Comparison of ENCODE assay signal across 8 mouse cellular contexts in genomic region chr5:137339290-137339979, GRCm38 (mm10). TPM values are rescaled to one million over a fixed set of nuclear protein-coding genes. Genes with fewer than 3 reads are reported as not detected.
DNase-seq lines count a peak whose midpoint lies in the region; ATAC-seq and TF ChIP-seq lines count a peak whose summit lies in the region.

No protein-coding gene starts in this region.

- peak overlapping the region; percentile 60 for H3K4me2 ChIP-seq in intestine, embryonic 15.5 days (replicated peaks)
- H3K4me2 ChIP-seq in liver, embryonic 14.5 days (ENCODE audit: low read depth) = peak overlapping the region; percentile 83
- peak overlapping the region; percentile 78 for H3K4me2 ChIP-seq in neural tube, embryonic 12.5 days (replicated peaks)

- no peaks in the 10 kb centered on the region for H3K27me3 ChIP-seq in intestine, embryonic 15.5 days (replicated peaks)
- no peaks in the 10 kb centered on the region for H3K27me3 ChIP-seq in liver, embryonic 14.5 days (ENCODE audit: control insufficient read depth, insufficient read depth, low read length)
- H3K27me3 ChIP-seq in neural tube, embryonic 12.5 days (replicated peaks) = no peaks in the 10 kb centered on the region

- peak overlapping the region; percentile 83 for H3K27ac ChIP-seq in intestine, embryonic 15.5 days
- no peak overlapping the region for H3K27ac ChIP-seq in liver, embryonic 14.5 days
- H3K27ac ChIP-seq in neural tube, embryonic 12.5 days = 0 out of 2 replicates have a peak overlapping the region, but pooled peaks have one; percentile 3

- no peaks in the 10 kb centered on the region for H3K9me3 ChIP-seq in intestine, embryonic 15.5 days
- no peaks in the 10 kb centered on the region for H3K9me3 ChIP-seq in liver, embryonic 14.5 days (ENCODE audit: control insufficient read depth, low read length)
- 0 out of 2 replicates have a peak, but pooled peaks cover 3% of the 10 kb centered on the region for H3K9me3 ChIP-seq in neural tube, embryonic 12.5 days

- TF ChIP-seq CTCF in liver, embryonic 14.5 days (IDR thresholded peaks at IDR 0.05; ENCODE audit: low read depth) = no peak

- WGBS in intestine, embryonic 15.5 days = 17% methylated on average over 20 of the region's 22 CpGs
- 20% methylated on average over 22 of the region's 22 CpGs for WGBS in liver, embryonic 14.5 days (ENCODE audit: insufficient replicate concordance)
- 9% methylated on average over 22 of the region's 22 CpGs for WGBS in neural tube, embryonic 12.5 days

- H3K4me1 ChIP-seq in intestine, embryonic 15.5 days (replicated peaks) = peaks cover 24% of the 10 kb centered on the region
- H3K4me1 ChIP-seq in liver, embryonic 14.5 days (replicated peaks; ENCODE audit: control insufficient read depth in 2 of 2, insufficient read depth in 2 of 2, low read length in 1 of 2) = peaks cover 2 to 20% of the 10 kb centered on the region in 2 experiments; a peak in 2 of 4 replicates
- H3K4me1 ChIP-seq in neural tube, embryonic 12.5 days = peaks cover 17% of the 10 kb centered on the region

- TF ChIP-seq EP300 in liver, embryonic 14.5 days (IDR thresholded peaks at IDR 0.05; ENCODE audit: low read depth) = no peak

- peak overlapping the region; percentile 36 for H3K4me3 ChIP-seq in intestine, embryonic 15.5 days (replicated peaks)
- peak overlapping the region in 1 of 2 experiments; percentile 56; a peak in 1 of 4 replicates for H3K4me3 ChIP-seq in liver, embryonic 14.5 days (ENCODE audit: insufficient read depth in 1 of 2, low read depth in 2 of 2, low read length in 2 of 2)
- H3K4me3 ChIP-seq in neural tube, embryonic 12.5 days = peak overlapping the region; percentile 32

- peak; percentile 47; the same call in 1 of the 2 replicates for ATAC-seq in granulocyte monocyte progenitor cell, adult 5-6 weeks (replicated peaks; ENCODE audit: poor library complexity, severe bottlenecking)
- peak; percentile 40 for ATAC-seq in intestine, embryonic 15.5 days
- no peak; the same call in 1 of the 2 replicates for ATAC-seq in liver, embryonic 14.5 days (ENCODE audit: insufficient read depth)
- ATAC-seq in neural tube, embryonic 12.5 days (ENCODE audit: low FRiP score, low read depth) = peak; percentile 38; the same call in 1 of the 2 replicates

- DNase-seq in spleen, postnatal 36 days (ENCODE audit: low spot score in 2 of 2) = peak; percentile 38 to 43
- DNase-seq in spleen, adult 12 weeks (ENCODE audit: low spot score) = no peak
- peak; percentile 41 to 44 for DNase-seq in cerebellum, postnatal 36 days
- DNase-seq in liver, embryonic 14.5 days (ENCODE audit: low read depth in 3 of 3, low spot score in 3 of 3) = no peak
- no peak for DNase-seq in c-Kit-positive CD71-positive TER-119-positive erythroid progenitor cells, embryonic 14.5 days (ENCODE audit: low spot score)

- H3K9ac ChIP-seq in intestine, embryonic 15.5 days = peak overlapping the region; percentile 52
- no peak overlapping the region for H3K9ac ChIP-seq in liver, embryonic 14.5 days (replicated peaks)
- H3K9ac ChIP-seq in neural tube, embryonic 12.5 days = peak overlapping the region; percentile 56

- no peaks in the 10 kb centered on the region for H3K36me3 ChIP-seq in intestine, embryonic 15.5 days
- no peaks in the 10 kb centered on the region for H3K36me3 ChIP-seq in liver, embryonic 14.5 days (replicated peaks; ENCODE audit: control insufficient read depth, insufficient read depth, low read depth)
- H3K36me3 ChIP-seq in neural tube, embryonic 12.5 days = no peaks in the 10 kb centered on the region

RNA-seq across cellular contexts. Expression of gene Slc12a9, which starts 6.0 kb away (rescaled TPM):
- 16.3 and 26.3 TPM in 2 replicates for total RNA-seq in granulocyte monocyte progenitor cell, adult 5-6 weeks (2014; fragmentation: Nextera tagmentation)
- total RNA-seq in granulocyte monocyte progenitor cell, adult 5-6 weeks (2017) = 6.5 and 6.6 TPM in 2 replicates
- 14.3 and 15.9 TPM in 2 replicates for polyA plus RNA-seq in intestine, embryonic 15.5 days (2015; fragmentation: Nextera tagmentation; extraction: Ambion mirVana)
- polyA plus RNA-seq in liver, embryonic 14.5 days (2012; rRNA removed) = 2.2 and 2.4 TPM in 2 replicates
- 1.2 TPM in 2 replicates for polyA plus RNA-seq in liver, embryonic 14.5 days (2014; fragmentation: Nextera tagmentation; extraction: Ambion mirVana)
- 24.4 and 25.1 TPM in 2 replicates for polyA plus RNA-seq in neural tube, embryonic 12.5 days (2016; fragmentation: Nextera tagmentation; extraction: Ambion mirVana)

RNA-seq across cellular contexts. Expression of gene Ephb4, which starts 10.5 kb away (rescaled TPM):
- total RNA-seq in granulocyte monocyte progenitor cell, adult 5-6 weeks (2014; fragmentation: Nextera tagmentation) = not detected in 2 replicates
- total RNA-seq in granulocyte monocyte progenitor cell, adult 5-6 weeks (2017) = not detected in 2 replicates
- 36.7 and 37.6 TPM in 2 replicates for polyA plus RNA-seq in intestine, embryonic 15.5 days (2015; fragmentation: Nextera tagmentation; extraction: Ambion mirVana)
- 7.8 and 8.2 TPM in 2 replicates for polyA plus RNA-seq in liver, embryonic 14.5 days (2012; rRNA removed)
- 5.7 and 6.6 TPM in 2 replicates for polyA plus RNA-seq in liver, embryonic 14.5 days (2014; fragmentation: Nextera tagmentation; extraction: Ambion mirVana)
- 25.6 and 28.1 TPM in 2 replicates for polyA plus RNA-seq in neural tube, embryonic 12.5 days (2016; fragmentation: Nextera tagmentation; extraction: Ambion mirVana)

RNA-seq across cellular contexts. Expression of gene Trip6, which starts 25.2 kb away (rescaled TPM):
- 9.4 and 9.9 TPM in 2 replicates for total RNA-seq in granulocyte monocyte progenitor cell, adult 5-6 weeks (2014; fragmentation: Nextera tagmentation)
- 2.9 and 5.6 TPM in 2 replicates for total RNA-seq in granulocyte monocyte progenitor cell, adult 5-6 weeks (2017)
- polyA plus RNA-seq in intestine, embryonic 15.5 days (2015; fragmentation: Nextera tagmentation; extraction: Ambion mirVana) = 63.9 and 64.8 TPM in 2 replicates
- polyA plus RNA-seq in liver, embryonic 14.5 days (2012; rRNA removed) = 6.7 and 7.2 TPM in 2 replicates
- polyA plus RNA-seq in liver, embryonic 14.5 days (2014; fragmentation: Nextera tagmentation; extraction: Ambion mirVana) = 4.9 and 6.4 TPM in 2 replicates
- 31.7 and 36.2 TPM in 2 replicates for polyA plus RNA-seq in neural tube, embryonic 12.5 days (2016; fragmentation: Nextera tagmentation; extraction: Ambion mirVana)

RNA-seq across cellular contexts. Expression of gene Srrt, which starts 32.0 kb away (rescaled TPM):
- 238 and 321 TPM in 2 replicates for total RNA-seq in granulocyte monocyte progenitor cell, adult 5-6 weeks (2014; fragmentation: Nextera tagmentation)
- 239 and 278 TPM in 2 replicates for total RNA-seq in granulocyte monocyte progenitor cell, adult 5-6 weeks (2017)
- polyA plus RNA-seq in intestine, embryonic 15.5 days (2015; fragmentation: Nextera tagmentation; extraction: Ambion mirVana) = 117 and 120 TPM in 2 replicates
- 64.1 and 93.4 TPM in 2 replicates for polyA plus RNA-seq in liver, embryonic 14.5 days (2012; rRNA removed)
- 50.2 and 56.0 TPM in 2 replicates for polyA plus RNA-seq in liver, embryonic 14.5 days (2014; fragmentation: Nextera tagmentation; extraction: Ambion mirVana)
- polyA plus RNA-seq in neural tube, embryonic 12.5 days (2016; fragmentation: Nextera tagmentation; extraction: Ambion mirVana) = 155 and 167 TPM in 2 replicates

RNA-seq across cellular contexts. Expression of gene Ufsp1, which starts 45.0 kb away (rescaled TPM):
- total RNA-seq in granulocyte monocyte progenitor cell, adult 5-6 weeks (2014; fragmentation: Nextera tagmentation) = 0.53 TPM in 1 of 2 replicates, not detected in the other
- total RNA-seq in granulocyte monocyte progenitor cell, adult 5-6 weeks (2017) = 0.43 and 5.2 TPM in 2 replicates
- 7.8 and 8.5 TPM in 2 replicates for polyA plus RNA-seq in intestine, embryonic 15.5 days (2015; fragmentation: Nextera tagmentation; extraction: Ambion mirVana)
- polyA plus RNA-seq in liver, embryonic 14.5 days (2012; rRNA removed) = 8.2 and 9.4 TPM in 2 replicates
- 6.3 and 7.9 TPM in 2 replicates for polyA plus RNA-seq in liver, embryonic 14.5 days (2014; fragmentation: Nextera tagmentation; extraction: Ambion mirVana)
- polyA plus RNA-seq in neural tube, embryonic 12.5 days (2016; fragmentation: Nextera tagmentation; extraction: Ambion mirVana) = 11.4 and 11.6 TPM in 2 replicates

Comparison
In these comparisons a context has a peak if more than half of its experiments do, and no peak if none do; other contexts are left out.
1. DNase-seq: peak in spleen, postnatal 36 days (2 of 2) and cerebellum, postnatal 36 days (2 of 2); none in spleen, adult 12 weeks (single experiment), liver, embryonic 14.5 days (0 of 3) and c-Kit-positive CD71-positive TER-119-positive erythroid progenitor cells, embryonic 14.5 days (single experiment).
2. Peak in every context shown above with its lines, with median percentiles within 50 percentile points of each other: H3K4me2 ChIP-seq.